Mouse (Mus musculus) adipose tissue, adult 10 weeks (tissue): ENCODE results near the gene Apool. TPM values are rescaled to one million over a fixed set of nuclear protein-coding genes. Genes with fewer than 3 reads are reported as not detected.

ENCODE experiments used
- polyA plus RNA-seq: library from polyadenylated mRNA; stranded (reverse); fragments of 350-450 nt; fragmentation: Illumina TruSeq; extraction: RNeasy Lipid Tissue Mini Kit (QIAGEN cat#74804); gene quantifications from one replicate; pipeline ENCODE4 v1.2.3, GENCODE M21; 2014; ENCODE audit warnings: low read depth, low replicate concordance

Apool gene
- polyA plus RNA-seq = 22.8 TPM

DNA sequence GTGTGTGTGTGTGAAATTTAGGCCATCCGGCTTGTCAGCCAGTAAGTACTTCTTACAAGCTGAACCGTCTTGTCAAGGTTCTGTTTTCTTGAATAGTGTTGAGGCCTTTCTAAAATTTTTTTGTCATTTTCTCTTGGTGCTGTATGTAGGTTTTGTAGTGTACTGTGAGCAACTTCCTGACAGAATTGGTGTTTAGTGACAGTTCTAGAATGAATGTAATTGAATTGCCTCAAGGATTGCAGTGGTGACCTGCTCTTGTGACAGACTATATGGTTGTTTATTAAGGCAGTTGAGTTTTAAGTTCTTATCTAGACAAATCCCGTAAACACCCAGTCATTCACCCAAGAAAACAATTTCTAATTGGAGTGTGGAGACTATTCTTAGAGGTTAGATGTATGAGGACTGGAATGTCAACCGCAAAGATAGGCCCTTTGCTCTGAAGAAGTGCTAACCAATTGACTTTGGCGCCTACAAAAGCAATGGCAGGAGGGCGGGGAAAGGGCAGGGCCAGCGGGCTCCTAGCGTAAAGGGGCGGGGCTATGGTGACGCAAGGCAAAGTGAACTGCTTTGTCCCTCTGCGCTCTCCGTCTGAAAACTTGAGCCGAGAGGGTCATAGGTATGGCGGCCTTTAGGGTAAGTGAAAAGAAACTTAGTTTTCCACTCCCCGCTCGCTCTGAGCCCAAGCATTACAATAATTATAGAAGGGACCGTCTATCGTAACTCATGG, at the start of gene Apool:
TSS of gene Apool (plus strand) at position 531 of the 727 bp plus-strand sequence.

DNA sequence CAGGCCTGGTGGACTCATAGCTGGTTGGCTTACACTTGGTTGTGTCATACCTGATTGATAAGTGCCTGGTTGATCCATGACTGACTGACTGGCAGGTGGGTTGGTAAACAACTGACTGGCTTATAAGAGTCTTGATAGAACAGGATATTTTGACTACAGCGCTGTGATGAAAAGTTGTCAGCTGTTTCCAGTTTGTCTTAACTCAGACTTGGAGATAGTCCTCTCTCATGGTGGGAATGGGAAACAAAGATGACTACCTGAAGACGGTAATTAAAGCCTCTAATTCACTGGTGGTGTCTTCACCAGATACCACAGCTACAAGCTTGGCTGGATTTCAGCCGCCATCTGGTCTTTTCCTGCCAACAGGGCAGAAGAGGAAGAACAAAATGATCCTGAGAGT, 95.5 kb downstream of the Apool start, which contains the start of gene Satl1:
TSS of gene Satl1 (minus strand) at position 101 of the 400 bp plus-strand sequence.

Other genes starting within 250 kb of the Apool start
- gene 4933403O08Rik, start 72.3 kb upstream of the Apool start, polyA plus RNA-seq = not detected
- 1.3 TPM for gene Satl1, start 95.4 kb downstream of the Apool start, polyA plus RNA-seq
- 0.58 TPM for gene 2010106E10Rik, start 183.9 kb downstream of the Apool start, polyA plus RNA-seq